Mouse (Mus musculus): ENCODE results near the gene Adssl1. TPM values are rescaled to one million over a fixed set of nuclear protein-coding genes. Genes with fewer than 3 reads are reported as not detected.

Gene Adssl1
- polyA plus RNA-seq, 1 experiment from 2014 or later: 9.3 TPM

- WGBS: under 1% methylated on average over 52 of the region's 70 CpGs
- H3K27me3 ChIP-seq: peaks cover 3% of the 10 kb centered on the region; the same call in 1 of the 2 replicates
Observed at GRCm38 (mm10) chr12:112674132-112675011, 54.5 kb downstream of the Adssl1 start, which contains the start of gene Akt1. Akt1 (minus strand) TSS chr12:112674884.

GRCm38 (mm10) chr12:112675245-112676035, 55.6 kb downstream of the Adssl1 start:
- peaks cover 14% of the 10 kb centered on the region for H3K27me3 ChIP-seq
- peak overlapping the region; percentile 93 for H3K4me2 ChIP-seq
- peak; percentile 10; the same call in 1 of the 2 replicates for ATAC-seq (ENCODE audit: borderline replicate concordance, extremely low read depth, low FRiP score, low TSS enrichment)
- peak overlapping the region; percentile 99 for H3K4me3 ChIP-seq
- peaks cover 79% of the 10 kb centered on the region for H3K4me1 ChIP-seq
- H3K36me3 ChIP-seq: peaks cover 5% of the 10 kb centered on the region
- no peaks in the 10 kb centered on the region for H3K9me3 ChIP-seq
- 19% methylated on average over 18 of the region's 18 CpGs for WGBS
- peak overlapping the region; percentile 98 for H3K27ac ChIP-seq
- peak overlapping the region; percentile 2; the same call in 1 of the 2 replicates for H3K9ac ChIP-seq

More at GRCm38 (mm10) chr12:112674132-112675011, 54.5 kb downstream of the Adssl1 start, which contains the start of gene Akt1:
- Histone ChIP-seq H3K4me3 (peak within 1 kb of the TSS; percentile 99), H3K36me3 (peaks cover 16% of the 10 kb centered on the region), H3K9me3 (no peaks in the 10 kb centered on the region), H3K4me2 (peak within 1 kb of the TSS; percentile 93), H3K4me1 (peaks cover 77% of the 10 kb centered on the region), H3K27ac (peak within 1 kb of the TSS; percentile 98), H3K9ac (peak within 1 kb of the TSS; percentile 100)
- peak; percentile 32; the same call in 1 of the 2 replicates for ATAC-seq (ENCODE audit: borderline replicate concordance, extremely low read depth, low FRiP score, low TSS enrichment)

GRCm38 (mm10) chr12:112677076-112677475, 57.2 kb downstream of the Adssl1 start:
- no peaks in the 10 kb centered on the region for H3K9me3 ChIP-seq
- H3K4me1 ChIP-seq: peaks cover 69% of the 10 kb centered on the region
- no peak overlapping the region for H3K4me2 ChIP-seq
- 0 out of 2 replicates have a peak overlapping the region, but pooled peaks have one; percentile 29 for H3K27ac ChIP-seq
- no peak overlapping the region for H3K4me3 ChIP-seq
- no peaks in the 10 kb centered on the region for H3K36me3 ChIP-seq
- no peak for ATAC-seq (ENCODE audit: borderline replicate concordance, extremely low read depth, low FRiP score, low TSS enrichment)
- peaks cover 20% of the 10 kb centered on the region for H3K27me3 ChIP-seq
- H3K9ac ChIP-seq: no peak overlapping the region
- WGBS: 36% methylated on average over 5 of the region's 5 CpGs

- Histone ChIP-seq H3K4me3 (peak overlapping the region; percentile 75), H3K9me3 (no peaks in the 10 kb centered on the region), H3K27me3 (peaks cover 20% of the 10 kb centered on the region), H3K9ac (peak overlapping the region; percentile 71), H3K4me2 (peak overlapping the region; percentile 97), H3K4me1 (peaks cover 60% of the 10 kb centered on the region), H3K27ac (peak overlapping the region; percentile 94), H3K36me3 (no peaks in the 10 kb centered on the region)
- 22% methylated on average over 19 of the region's 19 CpGs for WGBS
- ATAC-seq (ENCODE audit: borderline replicate concordance, extremely low read depth, low FRiP score, low TSS enrichment): no peak
Observed at GRCm38 (mm10) chr12:112677943-112678554, 58.2 kb downstream of the Adssl1 start.

- Histone ChIP-seq H3K27ac (peak within 1 kb of the TSS; percentile 94), H3K4me2 (peak within 1 kb of the TSS; percentile 97), H3K4me1 (peaks cover 62% of the 10 kb centered on the region), H3K9ac (peak within 1 kb of the TSS; percentile 71), H3K27me3 (peaks cover 20% of the 10 kb centered on the region), H3K9me3 (no peaks in the 10 kb centered on the region), H3K4me3 (peak within 1 kb of the TSS; percentile 75), H3K36me3 (no peaks in the 10 kb centered on the region)
- under 1% methylated on average over 55 of the region's 60 CpGs for whole genome bisulfite sequencing
- ATAC-seq (ENCODE audit: borderline replicate concordance, extremely low read depth, low FRiP score, low TSS enrichment): peak; percentile 37
Observed at GRCm38 (mm10) chr12:112678555-112679026, 58.7 kb downstream of the Adssl1 start, which contains the start of gene Zbtb42. Zbtb42 (plus strand) TSS chr12:112678828.

- H3K4me3 ChIP-seq: peak overlapping the region; percentile 75
- no peaks in the 10 kb centered on the region for H3K9me3 ChIP-seq
- ATAC-seq (ENCODE audit: borderline replicate concordance, extremely low read depth, low FRiP score, low TSS enrichment): peak; percentile 45
- H3K9ac ChIP-seq: peak overlapping the region; percentile 71
- peak overlapping the region; percentile 97 for H3K4me2 ChIP-seq
- H3K36me3 ChIP-seq: no peaks in the 10 kb centered on the region
- peak overlapping the region; percentile 94 for H3K27ac ChIP-seq
- peaks cover 20% of the 10 kb centered on the region for H3K27me3 ChIP-seq
- 3% methylated on average over 75 of the region's 87 CpGs for WGBS
- H3K4me1 ChIP-seq: peaks cover 63% of the 10 kb centered on the region
Observed at GRCm38 (mm10) chr12:112679027-112679996, 59.5 kb downstream of the Adssl1 start.

- H3K27me3 ChIP-seq: peaks cover 30% of the 10 kb centered on the region
- no peak overlapping the region for H3K9ac ChIP-seq
- no peak overlapping the region for H3K4me3 ChIP-seq
- peaks cover 28% of the 10 kb centered on the region for H3K4me1 ChIP-seq
- H3K36me3 ChIP-seq: no peaks in the 10 kb centered on the region
- H3K9me3 ChIP-seq: no peaks in the 10 kb centered on the region
- no peak overlapping the region for H3K27ac ChIP-seq
- 53% methylated on average over 7 of the region's 7 CpGs for WGBS
- ATAC-seq (ENCODE audit: borderline replicate concordance, extremely low read depth, low FRiP score, low TSS enrichment): no peak
- no peak overlapping the region for H3K4me2 ChIP-seq
Observed at GRCm38 (mm10) chr12:112683351-112683750, 63.5 kb downstream of the Adssl1 start.

- no peak overlapping the region for H3K4me2 ChIP-seq
- no peaks in the 10 kb centered on the region for H3K36me3 ChIP-seq
- peaks cover 8% of the 10 kb centered on the region for H3K4me1 ChIP-seq
- H3K9me3 ChIP-seq: no peaks in the 10 kb centered on the region
- no peak overlapping the region for H3K27ac ChIP-seq
- peaks cover 9% of the 10 kb centered on the region; the same call in 1 of the 2 replicates for H3K27me3 ChIP-seq
- no peak for ATAC-seq (ENCODE audit: borderline replicate concordance, extremely low read depth, low FRiP score, low TSS enrichment)
- no peak overlapping the region for H3K9ac ChIP-seq
- H3K4me3 ChIP-seq: no peak overlapping the region
- 33% methylated on average over 15 of the region's 15 CpGs for WGBS
Observed at GRCm38 (mm10) chr12:112688458-112688857, 68.6 kb downstream of the Adssl1 start.
